Mouse (Mus musculus): ENCODE data around the gene Entr1. TPM values are rescaled to one million over a fixed set of nuclear protein-coding genes. Genes with fewer than 3 reads are reported as not detected.

The Entr1 gene
- polyA plus RNA-seq, 1 experiment from 2014 or later = 52.6 TPM

DNA sequence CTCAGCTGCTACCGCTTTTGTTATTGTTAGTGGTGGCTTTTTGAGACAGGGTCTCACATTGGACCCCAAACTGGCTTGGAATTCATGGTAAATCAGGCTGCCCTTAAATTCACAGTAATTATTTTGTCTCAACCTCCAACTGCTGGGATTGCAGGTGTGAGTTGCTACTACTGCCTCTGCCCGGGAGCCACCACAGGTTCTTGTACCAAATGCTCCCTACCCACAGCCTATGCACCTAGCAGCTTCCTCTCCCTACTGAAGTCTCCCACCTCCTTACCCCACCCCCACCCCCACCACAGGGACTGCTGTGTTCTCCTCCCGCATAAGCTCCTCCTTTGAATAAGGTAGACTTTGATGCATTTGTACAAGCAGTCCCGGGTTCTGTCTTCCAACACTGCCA is 32.9 kb downstream of the Entr1 start:
- no peak for TF ChIP-seq EP300 (optimal IDR thresholded peaks at IDR 0.05)
- no peak for TF ChIP-seq CTCF (IDR thresholded peaks at IDR 0.05; ENCODE audit: low read depth)
- Histone ChIP-seq H3K9me3 (ENCODE audit: control insufficient read depth, low read length) (no peaks in the 10 kb centered on the region), H3K4me2 (replicated peaks; ENCODE audit: low read depth) (no peak overlapping the region), H3K9ac (ENCODE audit: low read length) (no peak overlapping the region), H3K27me3 (ENCODE audit: control insufficient read depth, insufficient read depth, low read length) (no peaks in the 10 kb centered on the region), H3K36me3 (ENCODE audit: control insufficient read depth, insufficient read depth, low read length) (no peaks in the 10 kb centered on the region), H3K4me3 (ENCODE audit: low read depth, low read length) (no peak overlapping the region), H3K27ac (replicated peaks) (no peak overlapping the region), H3K4me1 (replicated peaks; ENCODE audit: control insufficient read depth, insufficient read depth) (no peaks in the 10 kb centered on the region; the same call in 1 of the 2 replicates)
- DNase-seq (ENCODE audit: low spot score) (no peak), ATAC-seq (ENCODE audit: low FRiP score, low TSS enrichment) (no peak)
- WGBS = 84% methylated on average over 4 of the region's 4 CpGs

DNA sequence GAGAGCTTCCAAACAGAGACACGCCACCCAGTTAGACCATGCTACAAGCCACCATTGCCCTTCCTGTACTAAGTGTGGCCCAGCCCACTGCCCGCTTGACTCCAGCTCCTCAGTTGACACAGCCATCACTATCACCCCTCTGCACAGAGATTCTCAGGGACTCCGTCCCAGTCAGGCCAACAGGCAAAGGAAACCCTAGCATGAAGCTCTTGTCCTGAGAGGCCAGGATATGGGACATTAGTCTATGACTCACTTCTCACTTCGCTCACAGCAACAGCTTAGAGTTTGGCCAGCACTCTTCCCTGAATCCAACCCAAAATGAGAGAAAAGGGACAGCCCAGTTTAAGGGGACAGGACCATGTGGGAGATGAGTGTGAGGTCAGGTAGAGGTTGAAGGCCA is 34.7 kb downstream of the Entr1 start:
- Histone ChIP-seq H3K4me2 (replicated peaks; ENCODE audit: low read depth) (no peak overlapping the region), H3K4me3 (ENCODE audit: low read depth, low read length) (no peak overlapping the region), H3K4me1 (replicated peaks; ENCODE audit: control insufficient read depth, insufficient read depth) (no peaks in the 10 kb centered on the region; the same call in 1 of the 2 replicates), H3K9ac (ENCODE audit: low read length) (no peak overlapping the region), H3K9me3 (ENCODE audit: control insufficient read depth, low read length) (no peaks in the 10 kb centered on the region), H3K27me3 (ENCODE audit: control insufficient read depth, insufficient read depth, low read length) (no peaks in the 10 kb centered on the region), H3K36me3 (ENCODE audit: control insufficient read depth, insufficient read depth, low read length) (no peaks in the 10 kb centered on the region), H3K27ac (replicated peaks) (no peak overlapping the region)
- ATAC-seq (ENCODE audit: low FRiP score, low TSS enrichment) = no peak
- no peak for DNase-seq (ENCODE audit: low spot score)
- 86% methylated on average over 4 of the region's 4 CpGs for WGBS
- TF ChIP-seq CTCF (IDR thresholded peaks at IDR 0.05; ENCODE audit: low read depth) (no peak), EP300 (optimal IDR thresholded peaks at IDR 0.05) (no peak)

DNA sequence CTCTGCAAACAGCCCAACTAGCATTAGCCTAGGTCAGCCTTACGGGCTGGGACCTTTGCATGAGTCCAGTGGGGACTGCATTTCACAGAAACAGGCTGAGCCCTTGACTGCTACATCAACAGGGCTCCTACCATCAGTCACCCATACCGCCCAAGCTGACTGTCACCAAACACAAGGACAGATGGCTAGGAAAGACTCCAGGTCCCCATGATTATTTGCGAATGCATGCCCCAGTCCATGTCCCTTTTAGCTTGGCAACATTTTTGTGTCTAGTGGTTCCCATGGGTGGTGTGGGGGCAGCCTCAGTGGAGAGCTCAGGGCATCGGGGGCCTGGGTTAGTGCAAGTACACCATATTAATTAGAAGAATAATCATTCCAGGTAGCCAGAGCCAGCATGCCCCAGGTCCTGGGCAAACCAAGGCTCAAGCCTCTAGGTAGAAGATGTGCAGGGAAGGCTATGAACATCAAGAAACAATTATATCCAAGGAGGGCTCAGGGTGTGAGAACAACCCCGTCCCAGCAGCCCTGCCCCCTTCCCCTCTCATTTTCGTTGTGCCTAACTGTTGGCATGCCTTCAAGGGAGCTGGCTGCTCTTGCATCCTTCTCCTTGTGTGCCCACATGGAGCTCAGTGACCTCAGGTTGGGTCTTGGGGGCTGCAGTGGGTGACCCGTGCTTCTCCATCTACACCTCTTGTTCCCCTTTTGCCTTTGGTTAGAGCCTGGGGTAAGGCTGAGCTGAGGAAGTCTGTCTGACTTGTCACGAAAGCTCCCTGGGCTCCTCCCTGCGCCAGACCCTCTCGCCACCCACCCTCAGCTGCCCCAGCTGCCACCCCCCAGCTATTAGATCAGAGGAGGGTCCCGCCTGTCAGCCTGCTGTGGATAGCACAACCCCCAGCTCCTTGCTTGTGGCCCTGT is 35.8 kb downstream of the Entr1 start:
- ATAC-seq (ENCODE audit: low FRiP score, low TSS enrichment) = no peak
- H3K4me1 ChIP-seq (replicated peaks; ENCODE audit: control insufficient read depth, insufficient read depth) = no peaks in the 10 kb centered on the region; the same call in 1 of the 2 replicates
- no peak for TF ChIP-seq EP300 (optimal IDR thresholded peaks at IDR 0.05)
- peak overlapping the region; percentile 79; the same call in 1 of the 2 replicates for H3K4me3 ChIP-seq (ENCODE audit: low read depth, low read length)
- peak overlapping the region; percentile 99 for H3K4me2 ChIP-seq (replicated peaks; ENCODE audit: low read depth)
- H3K27me3 ChIP-seq (ENCODE audit: control insufficient read depth, insufficient read depth, low read length) = no peaks in the 10 kb centered on the region
- WGBS = 85% methylated on average over 11 of the region's 11 CpGs
- H3K36me3 ChIP-seq (ENCODE audit: control insufficient read depth, insufficient read depth, low read length) = no peaks in the 10 kb centered on the region
- no peak overlapping the region for H3K27ac ChIP-seq (replicated peaks)
- no peaks in the 10 kb centered on the region for H3K9me3 ChIP-seq (ENCODE audit: control insufficient read depth, low read length)
- no peak overlapping the region for H3K9ac ChIP-seq (ENCODE audit: low read length)
- DNase-seq (ENCODE audit: low spot score) = no peak

DNA sequence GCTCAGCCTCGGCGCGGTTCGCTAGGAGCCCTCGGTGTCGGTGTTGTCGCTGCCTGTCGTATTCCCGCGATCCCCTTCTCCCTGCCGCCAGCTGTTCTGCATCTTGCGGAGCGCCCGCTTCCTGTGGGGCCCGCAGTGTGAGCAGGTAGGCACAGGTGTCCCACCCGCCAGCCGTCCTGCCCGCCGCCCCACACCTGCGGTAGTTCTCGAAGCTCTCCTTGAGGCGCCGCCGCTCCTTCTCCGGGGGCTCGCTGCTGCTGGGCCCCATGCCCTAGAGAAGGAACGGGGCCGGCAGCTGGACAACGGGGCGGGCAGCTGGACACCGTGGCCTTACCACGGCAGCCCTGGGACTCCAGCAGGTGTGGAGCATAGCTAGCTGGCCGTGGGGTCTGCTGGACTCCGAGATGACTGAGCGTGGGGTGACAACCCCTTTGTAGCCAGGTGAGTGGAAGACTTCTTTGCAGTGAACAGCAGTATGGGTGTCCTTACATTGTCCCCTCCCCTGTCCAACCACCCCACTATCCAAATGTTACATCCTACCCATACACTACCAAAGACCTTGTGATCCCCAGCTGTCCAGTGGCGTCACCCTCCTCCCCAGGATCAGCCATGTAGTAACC is 36.7 kb downstream of the Entr1 start:
- H3K4me2 ChIP-seq (replicated peaks; ENCODE audit: low read depth) = peak overlapping the region; percentile 99
- no peaks in the 10 kb centered on the region; the same call in 1 of the 2 replicates for H3K4me1 ChIP-seq (replicated peaks; ENCODE audit: control insufficient read depth, insufficient read depth)
- H3K27me3 ChIP-seq (ENCODE audit: control insufficient read depth, insufficient read depth, low read length) = no peaks in the 10 kb centered on the region
- ATAC-seq (ENCODE audit: low FRiP score, low TSS enrichment) (peak; percentile 12; the same call in 1 of the 2 replicates), DNase-seq (ENCODE audit: low spot score) (peak; percentile 60)
- peak overlapping the region; percentile 79 for H3K4me3 ChIP-seq (ENCODE audit: low read depth, low read length)
- H3K9ac ChIP-seq (ENCODE audit: low read length) = peak overlapping the region; percentile 96
- H3K27ac ChIP-seq (replicated peaks) = 0 out of 2 replicates have a peak overlapping the region, but pooled peaks have one; percentile 40
- 3% methylated on average over 36 of the region's 36 CpGs for WGBS
- TF ChIP-seq EP300 (optimal IDR thresholded peaks at IDR 0.05) = no peak
- TF ChIP-seq CTCF (IDR thresholded peaks at IDR 0.05; ENCODE audit: low read depth) = no peak
- no peaks in the 10 kb centered on the region for H3K9me3 ChIP-seq (ENCODE audit: control insufficient read depth, low read length)
- H3K36me3 ChIP-seq (ENCODE audit: control insufficient read depth, insufficient read depth, low read length) = no peaks in the 10 kb centered on the region

DNA sequence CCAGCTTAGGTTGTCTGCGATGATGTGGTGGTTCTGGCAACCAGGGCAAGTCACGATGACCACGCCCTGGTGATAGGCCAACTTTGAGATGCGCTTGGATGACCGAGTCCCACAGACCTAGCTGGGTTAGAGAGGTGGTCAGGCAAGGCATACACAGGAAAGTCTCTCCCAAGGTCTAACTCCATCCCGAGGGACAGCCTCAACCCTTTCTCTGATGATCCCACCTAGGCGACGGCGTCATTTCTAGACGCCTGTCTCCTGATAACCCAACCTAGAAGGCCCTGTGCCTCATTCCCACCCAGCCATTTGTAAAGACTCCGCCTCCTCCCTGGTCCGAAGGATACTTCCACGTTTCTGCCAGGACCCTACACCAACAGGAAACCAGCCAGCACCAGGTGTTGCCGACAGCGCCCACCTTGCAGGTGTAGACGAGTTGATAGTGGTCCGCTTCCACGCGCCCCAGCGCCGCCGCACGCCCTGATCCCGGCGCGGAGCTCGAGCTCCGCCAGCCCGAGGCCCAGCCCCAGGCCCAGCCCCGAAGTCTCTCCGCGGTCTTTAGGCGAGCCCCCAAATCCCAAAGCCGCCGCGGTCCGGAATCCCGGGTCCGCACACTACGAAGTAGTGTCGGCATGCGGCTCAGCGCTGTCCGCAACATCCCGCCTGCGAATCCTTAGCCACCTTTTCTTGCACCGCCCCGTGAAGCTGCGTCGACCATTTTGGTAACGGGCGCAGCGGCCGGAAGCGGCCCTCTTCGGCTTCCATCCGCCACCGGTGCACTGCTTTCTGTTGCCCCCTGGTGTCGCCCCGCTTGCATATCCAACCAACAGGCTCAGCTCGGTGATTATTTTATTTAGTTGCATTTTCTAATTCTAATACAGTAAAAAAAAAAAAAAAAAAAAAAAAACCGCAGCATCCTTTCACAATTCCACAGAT is 37.5 kb downstream of the Entr1 start, which contains the start of gene Dnlz:
TSS of gene Dnlz (minus strand) at position 753 of the 933 bp plus-strand sequence.
- Histone ChIP-seq H3K36me3 (ENCODE audit: control insufficient read depth, insufficient read depth, low read length) (no peaks in the 10 kb centered on the region), H3K4me1 (replicated peaks; ENCODE audit: control insufficient read depth, insufficient read depth) (no peaks in the 10 kb centered on the region; the same call in 1 of the 2 replicates), H3K9ac (ENCODE audit: low read length) (peak within 1 kb of the TSS; percentile 96), H3K27me3 (ENCODE audit: control insufficient read depth, insufficient read depth, low read length) (no peaks in the 10 kb centered on the region), H3K4me2 (replicated peaks; ENCODE audit: low read depth) (peak within 1 kb of the TSS; percentile 99), H3K27ac (replicated peaks) (peak within 1 kb of the TSS; percentile 87), H3K4me3 (ENCODE audit: low read depth, low read length) (peak within 1 kb of the TSS; percentile 79), H3K9me3 (ENCODE audit: control insufficient read depth, low read length) (no peaks in the 10 kb centered on the region)
- TF ChIP-seq EP300 (optimal IDR thresholded peaks at IDR 0.05) (no peak), CTCF (IDR thresholded peaks at IDR 0.05; ENCODE audit: low read depth) (peak; percentile 85)
- peak; percentile 93 for DNase-seq (ENCODE audit: low spot score)
- ATAC-seq (ENCODE audit: low FRiP score, low TSS enrichment) = peak; percentile 80
- 2% methylated on average over 62 of the region's 62 CpGs for WGBS

All from stomach, postnatal 0 days (tissue).